Mouse (Mus musculus): Measurements from ENCODE around the gene Ctsd. TPM values are rescaled to one million over a fixed set of nuclear protein-coding genes. Genes with fewer than 3 reads are reported as not detected.

Gene Ctsd
- polyA plus RNA-seq, 1 experiment: 405 TPM

DNA sequence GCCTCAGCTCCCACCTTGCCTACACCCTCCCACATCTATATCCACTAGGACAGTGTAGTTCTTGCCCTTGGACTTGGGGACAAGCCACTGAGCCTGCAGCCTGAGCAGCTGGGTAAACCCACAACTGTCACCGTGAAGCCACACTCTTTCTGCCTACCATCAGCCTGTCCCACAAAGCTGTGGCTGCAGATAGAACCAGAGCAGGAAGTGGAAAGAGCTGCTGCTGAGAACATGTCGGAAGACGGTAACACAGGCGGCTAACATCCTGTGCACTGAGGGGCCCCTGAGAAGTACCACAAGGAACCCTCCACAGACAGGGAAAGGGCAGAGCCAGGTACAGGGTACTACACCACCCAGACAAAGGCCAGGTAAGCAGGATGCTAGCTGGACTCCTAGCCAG lies 6.7 kb downstream of the Ctsd start:
- 90% methylated on average over 4 of the region's 4 CpGs for WGBS
- DNase-seq: no peak
- TF ChIP-seq CTCF (IDR thresholded peaks at IDR 0.05; ENCODE audit: borderline replicate concordance, insufficient read depth, low read depth, low read length) (no peak), POLR2A (IDR thresholded peaks at IDR 0.05; ENCODE audit: borderline replicate concordance, insufficient read depth, low read length) (no peak)
- H3K4me1 ChIP-seq (ENCODE audit: control insufficient read depth, insufficient read depth, low read length): peaks cover 22% of the 10 kb centered on the region
- no peak overlapping the region for H3K4me3 ChIP-seq (replicated peaks; ENCODE audit: insufficient read depth, low read depth, low read length)
- no peak overlapping the region for H3K27ac ChIP-seq (ENCODE audit: insufficient read depth, low read length)
- H3K27me3 ChIP-seq (ENCODE audit: control insufficient read depth, insufficient read depth, low read length): no peaks in the 10 kb centered on the region

DNA sequence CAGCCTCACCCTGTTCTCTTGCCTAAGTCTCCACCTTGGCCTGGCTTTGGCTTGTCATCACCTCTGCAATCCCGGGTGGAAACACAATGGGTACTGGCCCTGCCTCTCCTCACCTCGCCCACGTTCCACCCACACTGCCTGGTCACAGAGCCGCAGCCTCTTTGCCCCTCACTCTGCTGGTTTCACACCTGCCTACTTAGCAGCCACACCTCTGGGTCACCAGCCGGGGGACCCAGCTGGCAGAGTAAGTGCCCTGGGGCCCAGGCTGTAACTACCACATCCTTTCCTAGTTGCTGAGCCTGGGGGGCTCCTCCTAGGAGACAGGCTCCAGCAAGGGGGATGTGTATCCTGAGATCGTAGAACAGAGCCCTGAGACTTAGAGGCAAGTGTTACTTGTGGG lies 8.7 kb downstream of the Ctsd start:
- no peak overlapping the region for H3K27ac ChIP-seq (ENCODE audit: insufficient read depth, low read length)
- 94% methylated on average over 6 of the region's 6 CpGs for WGBS
- H3K4me3 ChIP-seq (replicated peaks; ENCODE audit: insufficient read depth, low read depth, low read length): no peak overlapping the region
- TF ChIP-seq CTCF (IDR thresholded peaks at IDR 0.05; ENCODE audit: borderline replicate concordance, insufficient read depth, low read depth, low read length): no peak
- no peak for TF ChIP-seq POLR2A (IDR thresholded peaks at IDR 0.05; ENCODE audit: borderline replicate concordance, insufficient read depth, low read length)
- no peak for DNase-seq
- H3K27me3 ChIP-seq (ENCODE audit: control insufficient read depth, insufficient read depth, low read length): no peaks in the 10 kb centered on the region
- peaks cover 30% of the 10 kb centered on the region for H3K4me1 ChIP-seq (ENCODE audit: control insufficient read depth, insufficient read depth, low read length)

DNA sequence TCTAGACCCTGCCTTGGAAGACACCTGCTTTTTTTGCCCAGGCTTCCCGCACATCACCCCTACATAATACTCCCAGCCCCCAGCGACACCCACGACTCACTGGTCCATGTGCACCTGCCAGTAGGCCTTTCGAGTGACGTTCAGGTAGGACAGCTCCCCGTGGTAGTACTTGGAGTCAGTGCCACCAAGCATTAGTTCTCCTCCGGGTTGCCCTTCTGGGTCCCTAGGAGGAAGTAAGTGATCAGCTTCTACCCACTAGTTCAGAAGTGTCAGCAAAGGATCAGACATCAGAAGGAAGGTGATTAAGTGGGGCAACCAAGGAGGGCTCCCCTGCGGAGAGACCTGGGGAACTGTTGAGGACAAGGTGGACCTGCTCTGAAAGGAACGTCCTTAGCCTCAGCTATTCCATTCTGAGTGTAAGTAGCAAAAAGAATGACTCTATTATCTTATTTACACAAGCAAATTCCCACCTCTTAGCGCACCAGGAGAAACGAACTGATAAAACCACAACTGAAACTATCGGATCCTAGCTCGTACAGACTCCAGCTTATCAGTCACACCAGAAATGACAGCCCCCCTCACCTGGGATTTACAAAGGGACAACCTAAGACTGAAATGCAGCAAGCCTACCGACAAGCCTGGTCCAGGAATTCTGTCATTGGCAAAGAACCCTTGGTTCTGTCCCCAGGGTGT lies 10.5 kb downstream of the Ctsd start:
- TF ChIP-seq POLR2A (IDR thresholded peaks at IDR 0.05; ENCODE audit: borderline replicate concordance, insufficient read depth, low read length) (no peak), CTCF (IDR thresholded peaks at IDR 0.05; ENCODE audit: borderline replicate concordance, insufficient read depth, low read depth, low read length) (no peak)
- Histone ChIP-seq H3K27me3 (ENCODE audit: control insufficient read depth, insufficient read depth, low read length) (no peaks in the 10 kb centered on the region), H3K4me3 (replicated peaks; ENCODE audit: insufficient read depth, low read depth, low read length) (no peak overlapping the region), H3K27ac (ENCODE audit: insufficient read depth, low read length) (no peak overlapping the region; the same call in 1 of the 2 replicates), H3K4me1 (ENCODE audit: control insufficient read depth, insufficient read depth, low read length) (peaks cover 36% of the 10 kb centered on the region)
- WGBS: 93% methylated on average over 14 of the region's 14 CpGs
- DNase-seq: no peak

DNA sequence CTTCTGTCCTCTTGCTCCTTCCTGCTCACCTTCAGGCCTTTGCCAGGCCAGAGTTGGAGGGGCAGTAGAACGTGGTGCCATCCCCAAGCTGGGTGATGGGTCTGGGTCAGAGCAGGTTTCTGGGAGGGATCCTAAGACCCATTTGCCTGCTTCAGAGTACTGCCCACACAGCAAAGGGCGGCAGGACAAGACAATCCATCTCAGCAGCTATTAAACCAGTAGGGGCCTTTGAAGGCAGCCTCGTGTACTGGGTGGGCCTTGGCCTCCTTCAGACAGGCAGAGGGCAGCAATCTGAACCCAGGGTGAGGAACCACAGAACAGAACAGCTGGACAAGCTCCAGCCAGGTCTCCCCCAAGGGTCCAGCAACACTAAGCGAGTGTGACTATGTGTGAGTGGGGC lies 11.7 kb downstream of the Ctsd start:
- WGBS: 54% methylated on average over 4 of the region's 4 CpGs
- Histone ChIP-seq H3K4me1 (ENCODE audit: control insufficient read depth, insufficient read depth, low read length) (peaks cover 34% of the 10 kb centered on the region), H3K27me3 (ENCODE audit: control insufficient read depth, insufficient read depth, low read length) (no peaks in the 10 kb centered on the region), H3K4me3 (replicated peaks; ENCODE audit: insufficient read depth, low read depth, low read length) (no peak overlapping the region), H3K27ac (ENCODE audit: insufficient read depth, low read length) (peak overlapping the region; percentile 24)
- no peak for DNase-seq
- TF ChIP-seq POLR2A (IDR thresholded peaks at IDR 0.05; ENCODE audit: borderline replicate concordance, insufficient read depth, low read length) (no peak), CTCF (IDR thresholded peaks at IDR 0.05; ENCODE audit: borderline replicate concordance, insufficient read depth, low read depth, low read length) (no peak)

DNA sequence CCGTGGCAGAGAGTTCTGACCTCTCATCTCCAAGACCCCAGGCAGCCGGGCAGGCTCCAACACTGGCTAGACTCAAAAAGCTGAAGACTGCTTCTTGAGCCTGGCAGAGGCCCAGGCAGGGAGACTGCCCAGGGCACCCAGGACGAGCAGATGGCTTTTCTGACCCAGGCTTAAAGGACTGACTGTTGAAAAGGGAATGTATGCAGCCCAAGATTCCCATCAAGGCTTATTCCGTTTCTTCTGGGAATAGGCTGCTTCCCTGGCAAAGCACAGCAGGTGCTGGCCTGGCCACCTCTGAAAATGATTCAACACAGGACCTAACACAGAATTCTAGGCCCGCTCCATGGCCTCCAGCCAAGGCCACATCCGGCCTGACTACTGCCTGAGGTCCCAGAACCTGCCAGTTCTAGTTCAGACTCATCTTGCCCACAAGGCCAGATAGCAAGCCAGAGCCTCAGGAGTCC lies 12.5 kb downstream of the Ctsd start:
- H3K4me1 ChIP-seq (ENCODE audit: control insufficient read depth, insufficient read depth, low read length): peaks cover 34% of the 10 kb centered on the region
- peak overlapping the region; percentile 24 for H3K27ac ChIP-seq (ENCODE audit: insufficient read depth, low read length)
- TF ChIP-seq POLR2A (IDR thresholded peaks at IDR 0.05; ENCODE audit: borderline replicate concordance, insufficient read depth, low read length): no peak
- TF ChIP-seq CTCF (IDR thresholded peaks at IDR 0.05; ENCODE audit: borderline replicate concordance, insufficient read depth, low read depth, low read length): no peak
- WGBS: 4% methylated on average over 6 of the region's 6 CpGs
- no peak overlapping the region for H3K4me3 ChIP-seq (replicated peaks; ENCODE audit: insufficient read depth, low read depth, low read length)
- no peaks in the 10 kb centered on the region for H3K27me3 ChIP-seq (ENCODE audit: control insufficient read depth, insufficient read depth, low read length)
- DNase-seq: peak; percentile 83 to 87

DNA sequence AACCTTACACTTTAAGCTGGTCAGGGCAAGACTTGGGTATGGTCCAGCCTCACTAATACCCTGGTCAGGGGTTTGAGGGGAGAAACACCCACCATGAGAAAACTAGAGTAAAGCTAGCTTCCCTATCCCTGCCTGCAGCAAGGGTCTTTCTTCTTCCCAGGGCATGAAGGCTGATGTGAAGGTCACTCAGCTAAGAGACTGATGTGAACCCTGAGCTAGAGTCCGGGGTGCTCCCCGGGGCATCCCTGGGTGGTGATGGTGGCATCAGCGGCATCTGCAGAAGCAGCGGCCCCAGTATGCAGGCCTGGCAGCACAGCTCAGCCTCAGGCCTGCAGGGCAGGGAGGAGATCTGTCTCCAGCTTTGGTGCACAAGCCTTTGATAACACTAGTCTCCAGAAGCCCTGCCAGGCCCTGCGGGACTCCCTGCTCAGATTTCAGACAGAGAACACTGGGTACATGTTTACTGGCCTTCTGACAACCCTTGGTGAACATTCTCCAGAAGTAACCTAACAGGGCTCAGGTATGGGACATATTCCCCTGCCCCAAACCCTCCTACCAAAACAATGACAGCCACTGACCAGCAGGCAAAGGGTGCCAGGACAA lies 13.3 kb downstream of the Ctsd start:
- Histone ChIP-seq H3K4me3 (replicated peaks; ENCODE audit: insufficient read depth, low read depth, low read length) (no peak overlapping the region), H3K27ac (ENCODE audit: insufficient read depth, low read length) (peak overlapping the region; percentile 24), H3K4me1 (ENCODE audit: control insufficient read depth, insufficient read depth, low read length) (peaks cover 36% of the 10 kb centered on the region), H3K27me3 (ENCODE audit: control insufficient read depth, insufficient read depth, low read length) (no peaks in the 10 kb centered on the region)
- 55% methylated on average over 5 of the region's 5 CpGs for whole genome bisulfite sequencing
- peak in 1 of 2 experiments; percentile 33 for DNase-seq
- TF ChIP-seq POLR2A (IDR thresholded peaks at IDR 0.05; ENCODE audit: borderline replicate concordance, insufficient read depth, low read length) (no peak), CTCF (IDR thresholded peaks at IDR 0.05; ENCODE audit: borderline replicate concordance, insufficient read depth, low read depth, low read length) (no peak)

DNA sequence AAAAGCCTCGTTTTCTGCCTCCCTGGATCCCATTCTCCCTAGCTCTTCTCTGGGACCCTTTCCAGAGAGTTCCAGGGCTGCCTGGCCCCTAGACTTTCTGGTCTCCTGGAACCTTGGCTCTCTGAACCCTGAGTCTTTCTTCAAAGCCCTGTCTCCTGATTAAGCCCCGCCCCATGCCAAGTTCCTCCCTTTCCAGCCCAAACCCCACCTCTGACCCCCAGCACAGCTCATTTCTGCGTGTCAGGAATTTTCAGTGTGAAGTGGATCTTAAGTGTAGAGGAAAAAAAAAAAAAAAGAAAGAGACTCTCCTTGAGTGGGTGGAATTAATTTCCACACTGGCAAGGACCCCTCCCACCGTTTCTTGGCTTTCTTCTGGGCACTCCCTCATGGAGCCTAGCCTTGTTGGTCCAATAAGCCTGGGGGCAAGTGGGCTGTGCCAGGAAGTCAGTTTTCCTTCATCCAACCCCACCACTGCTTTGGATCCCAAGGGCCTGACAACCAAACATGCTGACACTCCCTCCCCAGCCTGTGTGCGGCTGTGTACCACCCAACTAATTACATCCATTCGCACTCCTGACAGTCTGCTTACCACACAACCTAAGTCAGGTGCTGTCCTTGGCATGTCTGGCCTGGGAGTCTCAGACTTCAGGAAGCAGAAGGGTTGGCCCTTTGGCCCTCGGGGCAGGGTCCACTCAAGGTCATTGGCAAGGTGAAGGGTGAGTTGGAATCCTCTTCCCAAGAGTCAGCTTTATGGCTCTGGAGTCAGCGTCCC lies 14.0 kb downstream of the Ctsd start, which contains the start of gene Ifitm10:
TSS of gene Ifitm10 (minus strand) at position 113 of the 772 bp plus-strand sequence.
- no peak for DNase-seq
- H3K4me3 ChIP-seq (replicated peaks; ENCODE audit: insufficient read depth, low read depth, low read length): peak within 1 kb of the TSS; percentile 94
- peaks cover 42% of the 10 kb centered on the region for H3K4me1 ChIP-seq (ENCODE audit: control insufficient read depth, insufficient read depth, low read length)
- peak within 1 kb of the TSS; percentile 95 for H3K27ac ChIP-seq (ENCODE audit: insufficient read depth, low read length)
- WGBS: 78% methylated on average over 8 of the region's 8 CpGs
- no peaks in the 10 kb centered on the region for H3K27me3 ChIP-seq (ENCODE audit: control insufficient read depth, insufficient read depth, low read length)
- no peak for TF ChIP-seq CTCF (IDR thresholded peaks at IDR 0.05; ENCODE audit: borderline replicate concordance, insufficient read depth, low read depth, low read length)
- no peak for TF ChIP-seq POLR2A (IDR thresholded peaks at IDR 0.05; ENCODE audit: borderline replicate concordance, insufficient read depth, low read length)
